Mouse (Mus musculus): ENCODE measurements at regions not wholly inside any gene's neighbourhood (a gene's known extent, or its start where the extent isn't known, plus 50 kb on each side); places are given as distances from the start of the nearest gene placed in this dataset.

DNA sequence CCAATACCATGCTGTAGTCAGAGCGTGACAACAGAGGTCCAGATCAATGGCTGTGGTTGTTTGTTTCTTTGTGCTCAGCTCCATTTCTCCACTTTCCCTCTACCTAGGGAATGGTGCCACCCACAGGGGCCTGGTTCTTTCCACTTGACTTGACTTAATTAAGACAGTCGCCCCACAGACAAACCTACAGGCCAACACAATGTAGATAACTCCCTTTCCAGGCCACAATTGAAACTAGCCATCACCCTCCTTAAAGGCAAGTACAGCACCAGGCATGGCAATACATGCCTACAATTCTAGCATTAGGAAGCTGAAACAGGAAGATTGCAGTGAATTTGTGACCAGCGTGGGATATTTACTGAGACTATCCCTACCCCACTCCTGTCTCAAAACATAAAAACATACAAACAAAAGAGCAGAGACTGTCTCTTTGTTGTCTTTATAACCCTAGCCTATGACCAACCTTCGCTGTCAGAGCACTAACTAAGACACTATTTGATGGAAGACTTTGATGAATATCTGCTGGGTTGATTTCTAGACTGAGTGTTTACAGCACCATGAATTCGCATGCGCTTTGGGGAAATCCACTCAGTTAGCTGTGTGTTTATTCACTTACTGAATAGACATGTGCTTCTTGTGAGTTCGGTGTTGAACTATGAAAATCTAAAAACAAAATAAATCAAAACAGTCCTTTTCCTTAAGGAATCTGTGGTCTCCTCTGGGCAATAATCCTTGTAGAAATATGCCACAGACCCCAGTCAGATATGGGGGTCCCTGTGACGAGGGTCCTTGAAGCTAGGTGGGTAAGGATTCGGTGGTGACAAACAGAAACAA, 116.7 kb upstream of the Cpm start:
- H3K36me3 ChIP-seq (ENCODE audit: control insufficient read depth, insufficient read depth, low read length), result no peaks in the 10 kb centered on the region
- WGBS, result 92% methylated on average over 9 of the region's 9 CpGs
- H3K9me3 ChIP-seq (replicated peaks; ENCODE audit: control insufficient read depth, low read length), result no peaks in the 10 kb centered on the region
- no peak overlapping the region for H3K9ac ChIP-seq (ENCODE audit: low read length)
- ATAC-seq, result no peak
- no peak overlapping the region for H3K27ac ChIP-seq (ENCODE audit: low read depth, low read length)
- H3K4me2 ChIP-seq (ENCODE audit: low read length), result no peak overlapping the region
- no peak for DNase-seq (ENCODE audit: low spot score)
- no peak overlapping the region for H3K4me3 ChIP-seq (ENCODE audit: low read depth, low read length)
- H3K4me1 ChIP-seq (ENCODE audit: control insufficient read depth, insufficient read depth, low read length), result no peaks in the 10 kb centered on the region
- no peaks in the 10 kb centered on the region for H3K27me3 ChIP-seq (replicated peaks; ENCODE audit: control insufficient read depth, insufficient read depth, low read length)

DNA sequence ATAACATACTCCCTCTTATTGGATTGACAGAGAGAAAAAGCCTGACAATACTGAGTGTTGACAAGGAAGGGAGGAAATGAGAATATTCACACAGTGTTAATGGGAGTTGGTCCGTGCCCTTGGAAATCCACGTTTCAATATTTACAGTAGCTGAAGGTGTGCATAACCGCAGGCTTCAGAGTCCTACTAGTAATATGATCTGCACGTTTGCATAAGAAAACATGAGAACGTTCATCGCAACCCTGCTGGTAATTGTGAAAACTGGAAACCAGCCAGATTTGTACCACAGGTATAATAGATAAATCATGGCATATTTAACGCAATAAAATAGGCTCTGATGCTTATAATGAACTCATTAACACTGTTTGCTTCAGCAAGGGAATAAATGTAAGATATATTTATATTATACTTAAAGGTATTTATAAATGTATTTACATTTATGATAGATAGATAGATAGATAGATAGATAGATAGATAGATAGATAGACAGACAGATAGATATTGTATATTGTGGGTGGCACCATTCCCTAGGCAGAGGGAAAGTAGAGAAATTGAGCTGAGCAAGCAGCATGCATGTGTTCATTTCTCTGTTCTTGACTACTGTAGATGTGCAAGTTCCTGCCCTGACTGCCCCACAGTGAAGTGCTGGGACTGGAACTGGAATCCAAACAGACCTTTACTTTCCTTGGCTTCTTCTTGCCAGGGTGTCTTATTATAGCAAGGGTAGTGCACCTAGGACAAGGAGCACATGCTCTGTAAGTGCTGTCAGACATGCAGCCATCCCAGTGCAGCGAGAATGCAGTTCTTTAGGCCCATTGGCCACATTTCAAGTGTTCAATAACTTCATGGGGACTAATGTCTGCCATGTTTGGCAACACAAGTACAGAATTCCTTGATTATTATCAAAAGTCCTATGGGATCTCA, 117.6 kb upstream of the Cpm start:
- ATAC-seq (no peak), DNase-seq (ENCODE audit: low spot score) (no peak)
- H3K27me3 ChIP-seq (replicated peaks; ENCODE audit: control insufficient read depth, insufficient read depth, low read length), result no peaks in the 10 kb centered on the region
- no peaks in the 10 kb centered on the region for H3K4me1 ChIP-seq (ENCODE audit: control insufficient read depth, insufficient read depth, low read length)
- no peak overlapping the region for H3K9ac ChIP-seq (ENCODE audit: low read length)
- H3K27ac ChIP-seq (ENCODE audit: low read depth, low read length), result no peak overlapping the region
- no peak overlapping the region for H3K4me3 ChIP-seq (ENCODE audit: low read depth, low read length)
- H3K36me3 ChIP-seq (ENCODE audit: control insufficient read depth, insufficient read depth, low read length), result no peaks in the 10 kb centered on the region
- WGBS, result 80% methylated on average over 8 of the region's 8 CpGs
- no peaks in the 10 kb centered on the region for H3K9me3 ChIP-seq (replicated peaks; ENCODE audit: control insufficient read depth, low read length)
- no peak overlapping the region for H3K4me2 ChIP-seq (ENCODE audit: low read length)

- Histone ChIP-seq H3K4me1 (ENCODE audit: control insufficient read depth, insufficient read depth, low read length) (no peaks in the 10 kb centered on the region), H3K27me3 (replicated peaks; ENCODE audit: control insufficient read depth, insufficient read depth, low read length) (no peaks in the 10 kb centered on the region), H3K9ac (ENCODE audit: low read length) (no peak overlapping the region), H3K4me3 (ENCODE audit: low read depth, low read length) (no peak overlapping the region), H3K9me3 (replicated peaks; ENCODE audit: control insufficient read depth, low read length) (no peaks in the 10 kb centered on the region), H3K27ac (ENCODE audit: low read depth, low read length) (no peak overlapping the region), H3K4me2 (ENCODE audit: low read length) (no peak overlapping the region), H3K36me3 (ENCODE audit: control insufficient read depth, insufficient read depth, low read length) (no peaks in the 10 kb centered on the region)
- ATAC-seq (no peak), DNase-seq (ENCODE audit: low spot score) (no peak)
- WGBS, result 89% methylated on average over 3 of the region's 3 CpGs
Measured at GRCm38 (mm10) chr10:117510529-117511482, 118.5 kb upstream of the Cpm start.

- no peaks in the 10 kb centered on the region for H3K36me3 ChIP-seq (ENCODE audit: control insufficient read depth, insufficient read depth, low read length)
- H3K4me1 ChIP-seq (ENCODE audit: control insufficient read depth, insufficient read depth, low read length), result no peaks in the 10 kb centered on the region
- DNase-seq (ENCODE audit: low spot score) (no peak), ATAC-seq (no peak)
- no peak overlapping the region for H3K9ac ChIP-seq (ENCODE audit: low read length)
- H3K27ac ChIP-seq (ENCODE audit: low read depth, low read length), result no peak overlapping the region
- no peaks in the 10 kb centered on the region for H3K9me3 ChIP-seq (replicated peaks; ENCODE audit: control insufficient read depth, low read length)
- no peak overlapping the region for H3K4me3 ChIP-seq (ENCODE audit: low read depth, low read length)
- H3K4me2 ChIP-seq (ENCODE audit: low read length), result no peak overlapping the region
- 85% methylated on average over 2 of the region's 2 CpGs for WGBS
- H3K27me3 ChIP-seq (replicated peaks; ENCODE audit: control insufficient read depth, insufficient read depth, low read length), result no peaks in the 10 kb centered on the region
Measured at GRCm38 (mm10) chr10:117510224-117510486, 119.1 kb upstream of the Cpm start.

GRCm38 (mm10) chr10:117509431-117510223, 119.7 kb upstream of the Cpm start:
- 84% methylated on average over 9 of the region's 9 CpGs for WGBS
- ATAC-seq, result no peak
- Histone ChIP-seq H3K4me1 (ENCODE audit: control insufficient read depth, insufficient read depth, low read length) (no peaks in the 10 kb centered on the region), H3K27me3 (replicated peaks; ENCODE audit: control insufficient read depth, insufficient read depth, low read length) (no peaks in the 10 kb centered on the region), H3K9me3 (replicated peaks; ENCODE audit: control insufficient read depth, low read length) (no peaks in the 10 kb centered on the region), H3K27ac (ENCODE audit: low read depth, low read length) (no peak overlapping the region), H3K9ac (ENCODE audit: low read length) (no peak overlapping the region), H3K4me3 (ENCODE audit: low read depth, low read length) (no peak overlapping the region), H3K36me3 (ENCODE audit: control insufficient read depth, insufficient read depth, low read length) (no peaks in the 10 kb centered on the region), H3K4me2 (ENCODE audit: low read length) (no peak overlapping the region)
- DNase-seq (ENCODE audit: low spot score), result no peak

GRCm38 (mm10) chr10:117506252-117506992, 122.9 kb upstream of the Cpm start:
- ATAC-seq, result no peak

DNA sequence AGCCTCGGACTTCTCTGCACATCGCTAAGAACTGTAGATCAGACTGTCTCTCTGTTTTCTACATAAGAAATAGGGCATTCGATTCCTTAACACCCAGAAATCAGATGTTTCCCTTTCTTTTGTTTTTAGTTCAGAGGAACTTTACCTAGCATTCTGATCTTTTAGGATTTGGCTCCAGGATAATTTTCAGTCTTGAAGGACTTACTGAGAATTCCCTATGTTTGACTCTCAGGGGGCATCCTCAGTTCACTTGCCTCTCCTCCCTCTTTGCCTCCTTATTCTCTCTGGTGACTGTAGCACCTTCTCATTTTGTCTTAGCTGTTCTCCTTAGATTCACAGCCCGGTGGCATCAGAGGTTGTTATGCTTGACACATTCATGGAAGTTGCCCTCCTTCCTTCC, 123.8 kb upstream of the Cpm start:
- ATAC-seq (no peak), DNase-seq (ENCODE audit: low spot score) (no peak)
- H3K4me2 ChIP-seq (ENCODE audit: low read length), result no peak overlapping the region
- H3K27me3 ChIP-seq (replicated peaks; ENCODE audit: control insufficient read depth, insufficient read depth, low read length), result no peaks in the 10 kb centered on the region
- no peaks in the 10 kb centered on the region for H3K36me3 ChIP-seq (ENCODE audit: control insufficient read depth, insufficient read depth, low read length)
- no peaks in the 10 kb centered on the region for H3K9me3 ChIP-seq (replicated peaks; ENCODE audit: control insufficient read depth, low read length)
- H3K4me3 ChIP-seq (ENCODE audit: low read depth, low read length), result no peak overlapping the region
- no peak overlapping the region for H3K9ac ChIP-seq (ENCODE audit: low read length)
- no peaks in the 10 kb centered on the region for H3K4me1 ChIP-seq (ENCODE audit: control insufficient read depth, insufficient read depth, low read length)
- 83% methylated on average over 4 of the region's 4 CpGs for WGBS
- no peak overlapping the region for H3K27ac ChIP-seq (ENCODE audit: low read depth, low read length)

More at GRCm38 (mm10) chr10:117506252-117506992, 122.9 kb upstream of the Cpm start:
- Histone ChIP-seq H3K4me2 (ENCODE audit: low read length) (no peak overlapping the region), H3K36me3 (ENCODE audit: control insufficient read depth, insufficient read depth, low read length) (no peaks in the 10 kb centered on the region), H3K9me3 (replicated peaks; ENCODE audit: control insufficient read depth, low read length) (no peaks in the 10 kb centered on the region), H3K4me3 (ENCODE audit: low read depth, low read length) (no peak overlapping the region), H3K27ac (ENCODE audit: low read depth, low read length) (no peak overlapping the region), H3K4me1 (ENCODE audit: control insufficient read depth, insufficient read depth, low read length) (no peaks in the 10 kb centered on the region), H3K27me3 (replicated peaks; ENCODE audit: control insufficient read depth, insufficient read depth, low read length) (no peaks in the 10 kb centered on the region), H3K9ac (ENCODE audit: low read length) (no peak overlapping the region)
- DNase-seq (ENCODE audit: low spot score), result no peak
- 91% methylated on average over 5 of the region's 5 CpGs for WGBS

All from forebrain, embryonic 14.5 days (tissue).